Mouse (Mus musculus): Measurements from ENCODE around the gene Adrb1. TPM values are rescaled to one million over a fixed set of nuclear protein-coding genes. Genes with fewer than 3 reads are reported as not detected.

The Adrb1 gene
- polyA plus RNA-seq, 1 experiment = not detected

GRCm38 (mm10) chr19:56713613-56714012, 8.4 kb upstream of the Adrb1 start:
- TF ChIP-seq CTCF (IDR thresholded peaks at IDR 0.05; ENCODE audit: insufficient read depth, low read depth, low read length) (no peak), POLR2A (IDR thresholded peaks at IDR 0.05; ENCODE audit: insufficient read depth, low read depth, low read length) (no peak)
- H3K4me3 ChIP-seq (ENCODE audit: insufficient read depth, low read depth, low read length) = no peak overlapping the region
- H3K27ac ChIP-seq (ENCODE audit: insufficient read depth, low read depth, low read length) = no peak overlapping the region
- no peaks in the 10 kb centered on the region for H3K4me1 ChIP-seq (ENCODE audit: control insufficient read depth, insufficient read depth, low read length)
- WGBS = 86% methylated on average over 5 of the region's 5 CpGs

GRCm38 (mm10) chr19:56714661-56715170, 7.3 kb upstream of the Adrb1 start:
- TF ChIP-seq CTCF (IDR thresholded peaks at IDR 0.05; ENCODE audit: insufficient read depth, low read depth, low read length) (no peak), POLR2A (IDR thresholded peaks at IDR 0.05; ENCODE audit: insufficient read depth, low read depth, low read length) (no peak)
- Histone ChIP-seq H3K27ac (ENCODE audit: insufficient read depth, low read depth, low read length) (no peak overlapping the region), H3K4me1 (ENCODE audit: control insufficient read depth, insufficient read depth, low read length) (no peaks in the 10 kb centered on the region), H3K4me3 (ENCODE audit: insufficient read depth, low read depth, low read length) (no peak overlapping the region)
- 68% methylated on average over 4 of the region's 4 CpGs for WGBS

GRCm38 (mm10) chr19:56718046-56718445, 4.0 kb upstream of the Adrb1 start:
- WGBS = 93% methylated on average over 8 of the region's 8 CpGs
- Histone ChIP-seq H3K27ac (ENCODE audit: insufficient read depth, low read depth, low read length) (no peak overlapping the region), H3K4me3 (ENCODE audit: insufficient read depth, low read depth, low read length) (no peak overlapping the region), H3K4me1 (ENCODE audit: control insufficient read depth, insufficient read depth, low read length) (peaks cover 15% of the 10 kb centered on the region)
- TF ChIP-seq POLR2A (IDR thresholded peaks at IDR 0.05; ENCODE audit: insufficient read depth, low read depth, low read length) = no peak
- TF ChIP-seq CTCF (IDR thresholded peaks at IDR 0.05; ENCODE audit: insufficient read depth, low read depth, low read length) = no peak

GRCm38 (mm10) chr19:56720882-56721281, 1.1 kb upstream of the Adrb1 start:
- Histone ChIP-seq H3K4me1 (ENCODE audit: control insufficient read depth, insufficient read depth, low read length) (peaks cover 22% of the 10 kb centered on the region), H3K27ac (ENCODE audit: insufficient read depth, low read depth, low read length) (peak overlapping the region; percentile 52), H3K4me3 (ENCODE audit: insufficient read depth, low read depth, low read length) (peak overlapping the region; percentile 56)
- TF ChIP-seq CTCF (IDR thresholded peaks at IDR 0.05; ENCODE audit: insufficient read depth, low read depth, low read length) = no peak
- no peak for TF ChIP-seq POLR2A (IDR thresholded peaks at IDR 0.05; ENCODE audit: insufficient read depth, low read depth, low read length)
- WGBS = 30% methylated on average over 13 of the region's 13 CpGs

GRCm38 (mm10) chr19:56722291-56722707, 300 bp downstream of the Adrb1 start:
- H3K4me3 ChIP-seq (ENCODE audit: insufficient read depth, low read depth, low read length) = peak overlapping the region; percentile 62
- WGBS = under 1% methylated on average over 42 of the region's 48 CpGs
- peak overlapping the region; percentile 7; the same call in 1 of the 2 replicates for H3K27ac ChIP-seq (ENCODE audit: insufficient read depth, low read depth, low read length)
- TF ChIP-seq POLR2A (IDR thresholded peaks at IDR 0.05; ENCODE audit: insufficient read depth, low read depth, low read length) (no peak), CTCF (IDR thresholded peaks at IDR 0.05; ENCODE audit: insufficient read depth, low read depth, low read length) (no peak)
- peaks cover 22% of the 10 kb centered on the region for H3K4me1 ChIP-seq (ENCODE audit: control insufficient read depth, insufficient read depth, low read length)

- Histone ChIP-seq H3K4me3 (ENCODE audit: insufficient read depth, low read depth, low read length) (peak overlapping the region; percentile 62), H3K27ac (ENCODE audit: insufficient read depth, low read depth, low read length) (peak overlapping the region; percentile 7; the same call in 1 of the 2 replicates), H3K4me1 (ENCODE audit: control insufficient read depth, insufficient read depth, low read length) (peaks cover 22% of the 10 kb centered on the region)
- TF ChIP-seq CTCF (IDR thresholded peaks at IDR 0.05; ENCODE audit: insufficient read depth, low read depth, low read length) = no peak
- TF ChIP-seq POLR2A (IDR thresholded peaks at IDR 0.05; ENCODE audit: insufficient read depth, low read depth, low read length) = no peak
- WGBS = 1% methylated on average over 69 of the region's 69 CpGs
These were observed 822 bp downstream of the Adrb1 start for GRCm38 (mm10) chr19:56722711-56723330.

- Histone ChIP-seq H3K4me1 (ENCODE audit: control insufficient read depth, insufficient read depth, low read length) (peaks cover 24% of the 10 kb centered on the region), H3K27ac (ENCODE audit: insufficient read depth, low read depth, low read length) (no peak overlapping the region), H3K4me3 (ENCODE audit: insufficient read depth, low read depth, low read length) (peak overlapping the region; percentile 62)
- no peak for TF ChIP-seq CTCF (IDR thresholded peaks at IDR 0.05; ENCODE audit: insufficient read depth, low read depth, low read length)
- TF ChIP-seq POLR2A (IDR thresholded peaks at IDR 0.05; ENCODE audit: insufficient read depth, low read depth, low read length) = no peak
- WGBS = under 1% methylated on average over 71 of the region's 71 CpGs
These were observed 1.5 kb downstream of the Adrb1 start for GRCm38 (mm10) chr19:56723331-56724125.

GRCm38 (mm10) chr19:56724126-56724597, 2.2 kb downstream of the Adrb1 start:
- Histone ChIP-seq H3K4me3 (ENCODE audit: insufficient read depth, low read depth, low read length) (peak overlapping the region; percentile 62; the same call in 1 of the 2 replicates), H3K4me1 (ENCODE audit: control insufficient read depth, insufficient read depth, low read length) (peaks cover 24% of the 10 kb centered on the region), H3K27ac (ENCODE audit: insufficient read depth, low read depth, low read length) (no peak overlapping the region)
- TF ChIP-seq POLR2A (IDR thresholded peaks at IDR 0.05; ENCODE audit: insufficient read depth, low read depth, low read length) = no peak
- TF ChIP-seq CTCF (IDR thresholded peaks at IDR 0.05; ENCODE audit: insufficient read depth, low read depth, low read length) = no peak
- 21% methylated on average over 13 of the region's 13 CpGs for WGBS

Measured in olfactory bulb, adult 2 months (tissue).